Mouse (Mus musculus) gastrocnemius, postnatal 36 days (tissue): ENCODE measurements around the gene Plch2. TPM values are rescaled to one million over a fixed set of nuclear protein-coding genes. Genes with fewer than 3 reads are reported as not detected.

Experiments
- DNase-seq, 2 experiments: peaks; one replicate each; pipeline ENCODE4 v3.0.0; 2022
- intact Hi-C: fragments of 180-260 bp; cut with DNase I; formaldehyde crosslinking; loops from one replicate; pipeline ENCODE4 v1.15.1; 2025
- total RNA-seq, 2 experiments: library from RNA; stranded (reverse); gene quantifications; 2 replicates each; pipeline ENCODE4 v1.2.3; 2021

Gene Plch2
- total RNA-seq, 2 experiments from 2014 or later: 0.26 to 0.47 TPM

DNA sequence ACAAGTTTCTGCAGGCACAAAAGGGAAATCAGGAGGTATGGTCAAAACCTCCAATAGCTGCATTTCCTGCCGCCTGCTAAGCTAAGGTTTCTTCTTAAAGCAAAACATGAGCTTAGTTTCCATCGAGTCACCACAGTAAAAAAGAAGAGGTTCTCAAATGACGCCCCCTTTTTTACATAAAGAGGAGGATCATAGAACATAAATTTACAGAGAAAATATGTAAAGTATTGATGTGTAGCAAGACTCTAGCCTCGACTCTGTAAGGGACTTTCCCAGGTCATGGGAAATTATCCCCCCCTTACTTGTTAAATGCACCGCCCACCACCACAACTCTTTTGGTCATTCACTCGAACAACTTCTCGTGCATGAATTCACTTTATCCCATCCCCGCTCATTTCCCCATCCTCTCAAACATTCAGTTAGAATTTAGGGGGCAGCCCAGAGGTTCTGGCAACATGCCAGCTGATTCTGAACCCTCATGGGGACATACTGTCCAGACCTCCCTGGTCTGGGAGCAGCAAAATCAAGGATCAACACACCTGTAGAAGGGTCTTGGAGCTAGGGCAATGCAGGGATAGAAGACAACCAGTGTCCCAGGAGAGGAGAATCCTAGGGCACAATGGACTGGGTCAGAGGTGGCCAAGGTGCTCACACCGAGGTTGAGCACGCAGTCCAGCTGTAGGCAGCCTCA is 113.8 kb downstream of the Plch2 start:
- DNase-seq: no peak
- intact Hi-C loops: loop anchor here (5.0 kb wide), 2 partner anchors 45 to 75 kb away; partner anchors contain the start of gene Mmel1

DNA sequence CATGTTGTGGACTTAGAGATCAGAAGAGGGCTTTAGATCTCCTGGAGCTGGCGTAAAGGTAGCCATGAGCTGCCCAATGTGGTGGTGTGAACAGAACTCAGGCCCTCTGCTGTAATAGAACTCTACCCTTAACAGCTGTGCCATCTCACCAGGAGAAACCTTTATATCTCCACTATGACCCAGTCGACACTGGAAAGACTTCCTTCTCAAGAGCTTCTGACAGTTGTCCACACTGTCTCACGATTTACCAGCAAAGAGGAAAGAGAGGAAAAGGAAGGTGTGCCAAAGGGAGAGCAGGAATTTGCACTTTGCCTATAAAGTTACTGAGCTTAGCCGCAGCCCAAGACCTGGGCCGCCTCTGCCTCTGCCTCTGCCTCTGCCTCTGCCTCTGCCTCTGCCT is 114.8 kb downstream of the Plch2 start:
- DNase-seq: no peak
- intact Hi-C loops: loop anchor here (5.0 kb wide), 2 partner anchors 45 to 75 kb away; partner anchors contain the start of gene Mmel1

DNA sequence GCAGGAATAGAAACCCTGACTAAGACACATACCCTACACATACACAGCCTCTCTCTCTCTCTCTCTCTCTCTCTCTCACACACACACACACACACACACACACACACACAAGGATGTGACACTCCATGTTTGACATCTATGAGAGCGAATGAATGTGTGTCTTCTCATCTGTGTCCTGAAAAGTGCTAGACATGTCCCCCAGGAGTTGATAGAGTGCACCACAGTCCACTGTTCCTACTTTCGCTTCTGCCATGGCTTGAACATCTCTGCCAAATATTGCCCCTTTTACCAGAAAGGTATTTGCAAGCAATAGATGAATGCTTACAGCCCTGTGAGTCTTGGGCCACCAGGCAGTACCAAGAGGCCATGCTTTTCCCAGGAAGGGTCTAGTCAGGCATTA is 116.4 kb downstream of the Plch2 start:
- DNase-seq: no peak
- intact Hi-C loops: loop anchor here (5.0 kb wide), 2 partner anchors 47 to 73 kb away; partner anchors contain the start of gene Mmel1

DNA sequence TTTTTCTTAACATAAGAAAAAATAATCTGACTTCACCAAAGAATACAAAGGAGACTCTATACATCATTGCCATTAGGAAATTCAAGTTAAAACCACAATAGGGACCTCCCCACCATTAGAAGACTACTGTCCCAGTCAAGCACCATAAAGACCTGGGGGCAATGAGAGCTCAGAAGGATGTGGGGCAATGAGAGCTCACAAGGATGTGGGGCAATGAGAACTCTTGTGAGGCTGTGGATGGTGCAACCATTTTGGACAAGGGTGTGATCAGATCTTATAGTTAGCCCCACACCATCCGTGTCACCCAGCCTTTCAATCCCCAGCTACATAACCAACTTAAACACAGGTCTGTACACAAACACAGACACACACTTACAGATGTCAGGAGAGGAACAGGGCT is 118.8 kb downstream of the Plch2 start:
- no peak for DNase-seq
- intact Hi-C loops: no loop called here

DNA sequence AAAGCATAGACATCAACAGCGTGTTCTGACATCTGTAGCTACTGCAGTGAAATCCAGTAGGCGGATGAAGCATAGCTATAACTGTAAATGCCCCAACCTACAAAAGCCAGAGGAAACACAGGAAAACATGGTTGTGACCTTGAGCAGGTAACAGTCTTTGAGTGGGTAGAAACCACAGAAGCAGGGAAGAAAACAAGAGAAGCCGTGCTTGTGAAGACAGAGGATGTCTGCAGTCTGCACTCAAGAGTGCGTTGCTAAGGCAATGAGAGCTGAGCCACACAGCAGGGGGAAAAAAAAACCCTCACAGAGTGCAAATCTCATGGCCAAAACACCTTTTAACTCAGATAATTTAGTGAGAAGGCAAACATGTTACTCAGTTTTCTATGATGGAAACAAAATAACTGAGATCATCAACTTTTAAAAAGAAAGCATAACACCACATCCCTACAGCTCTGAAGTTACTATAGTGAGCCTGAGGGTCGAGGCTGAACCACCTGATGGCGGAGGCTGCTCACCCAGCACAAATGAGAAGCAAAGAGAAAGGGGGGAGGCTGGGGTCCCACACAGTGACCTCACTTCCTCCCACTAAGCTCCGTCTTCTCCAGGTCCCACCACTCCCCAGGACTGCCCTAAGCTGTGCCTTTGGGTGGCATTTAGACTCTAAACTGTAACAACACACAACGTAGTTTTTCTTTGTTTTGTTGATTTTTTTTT is 119.9 kb downstream of the Plch2 start:
- no peak for DNase-seq
- intact Hi-C loops: no loop called here

DNA sequence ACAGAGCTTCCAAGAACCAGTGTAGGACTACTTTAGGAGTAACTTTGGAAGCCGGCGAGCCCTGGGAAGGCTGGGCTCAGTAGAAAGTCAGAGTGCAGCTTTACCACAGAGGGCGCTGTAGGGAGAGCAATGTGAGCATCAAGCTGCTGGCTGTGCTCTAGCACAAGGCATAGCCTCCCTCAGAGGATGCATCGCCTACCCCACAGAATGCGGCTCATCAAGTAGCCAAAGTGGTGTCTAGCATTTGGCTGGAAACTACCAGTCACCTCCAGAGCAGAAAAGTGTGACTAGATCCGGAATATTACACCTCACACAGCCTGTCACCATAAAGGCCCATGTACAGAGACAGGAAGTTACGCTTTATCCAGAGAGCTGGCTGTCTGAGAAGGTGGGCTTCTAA is 120.8 kb downstream of the Plch2 start:
- no peak for DNase-seq
- intact Hi-C loops: no loop called here

DNA sequence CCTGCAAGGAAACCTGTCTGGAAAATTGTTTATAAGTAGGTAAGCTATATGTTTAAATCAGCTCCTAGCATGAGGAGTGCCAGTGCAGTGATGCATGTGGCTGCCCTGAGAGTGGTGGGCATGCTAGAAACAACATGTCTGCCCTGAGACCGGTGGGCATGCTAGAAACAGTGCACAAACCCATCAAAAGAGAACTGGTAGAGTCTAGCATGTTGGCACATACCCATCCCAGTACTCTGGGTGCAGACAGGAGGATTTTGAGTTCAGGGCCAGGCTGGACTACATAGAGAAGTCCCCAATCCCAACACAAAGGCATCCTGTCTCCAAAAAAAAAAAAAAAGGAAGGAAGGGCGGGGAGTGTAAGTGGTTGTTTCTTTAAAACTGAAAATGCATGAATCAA is 121.8 kb downstream of the Plch2 start:
- intact Hi-C loops: no loop called here

DNA sequence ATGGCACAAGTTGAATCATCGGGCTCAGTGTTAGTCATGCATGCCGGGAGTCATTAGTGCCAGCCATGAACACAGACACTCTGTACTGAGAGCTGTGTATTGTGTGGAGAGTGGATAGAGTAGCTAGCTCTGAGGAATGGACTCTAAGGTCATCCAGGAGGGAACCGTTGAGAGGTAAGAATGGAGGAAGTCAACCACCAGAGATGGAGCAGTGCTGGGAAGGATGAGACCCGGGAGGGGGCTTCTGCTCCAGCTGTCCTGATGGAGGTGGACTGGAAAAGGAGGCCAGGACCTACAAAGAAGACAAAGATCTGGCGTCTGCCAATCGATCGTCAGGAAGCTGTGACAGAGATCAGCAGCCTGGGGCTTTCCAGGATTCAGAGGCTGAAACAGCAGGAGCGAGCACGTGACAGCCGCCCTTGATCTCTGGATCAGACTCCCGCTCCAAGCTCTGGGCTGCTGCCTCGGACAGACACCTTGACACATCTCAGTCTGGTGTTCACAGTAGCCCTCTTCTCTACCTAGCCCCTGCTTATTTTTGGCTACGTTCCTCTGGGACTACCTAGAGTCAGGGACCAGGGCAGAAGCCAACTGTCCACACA is 123.2 kb downstream of the Plch2 start:
- intact Hi-C loops: no loop called here
- DNase-seq: no peak

More for the DNA sequence above, 121.8 kb downstream of the Plch2 start:
- no peak for DNase-seq

Other genes with a start within 250 kb of the Plch2 start
- gene Ttc34, start 219.3 kb downstream of the Plch2 start, total RNA-seq: not detected
- gene Mmel1, start 187.2 kb downstream of the Plch2 start, total RNA-seq: under 1 TPM in 1 of 2 experiments, not detected in 1; 0.20 TPM
- 100 to 1,000 TPM in 1 of 2 experiments, 10 to 100 TPM in 1; 89.1 to 111 TPM for gene Fam213b, start 157.6 kb downstream of the Plch2 start, total RNA-seq
- gene Tnfrsf14, start 128.2 kb downstream of the Plch2 start, total RNA-seq: 1 to 10 TPM; 1.4 to 1.6 TPM
- gene Hes5, start 95.9 kb downstream of the Plch2 start, total RNA-seq: not detected
- gene Pank4, start 92.7 kb downstream of the Plch2 start, total RNA-seq: 10 to 100 TPM; 30.5 to 33.2 TPM
- gene Pex10, start 10.2 kb upstream of the Plch2 start, total RNA-seq: 10 to 100 TPM; 11.9 to 13.2 TPM
- 10 to 100 TPM; 46.1 to 50.3 TPM for gene Rer1, start 29.6 kb upstream of the Plch2 start, total RNA-seq
- gene Morn1, start 29.8 kb upstream of the Plch2 start, total RNA-seq: 1 to 10 TPM; 1.5 to 1.8 TPM
- gene Ski, start 165.8 kb upstream of the Plch2 start, total RNA-seq: 10 to 100 TPM; 28.7 to 30.2 TPM
- gene Faap20, start 193.0 kb upstream of the Plch2 start, total RNA-seq: 1 to 10 TPM; 3.1 to 4.7 TPM